Mouse (Mus musculus): ENCODE measurements around the gene Hsd17b11. TPM values are rescaled to one million over a fixed set of nuclear protein-coding genes. Genes with fewer than 3 reads are reported as not detected.
"Not testable (repeated sequence)": the region's sequence is repeated elsewhere in the genome, so short reads cannot be mapped to it uniquely, and the experiment has no call there.

The Hsd17b11 gene
- polyA plus RNA-seq, 1 experiment from 2014 or later, result 1.2 TPM

- Histone ChIP-seq H3K9me3 (no peaks in the 10 kb centered on the region), H3K4me1 (replicated peaks) (no peaks in the 10 kb centered on the region), H3K36me3 (no peaks in the 10 kb centered on the region), H3K4me3 (no peak overlapping the region), H3K27ac (no peak overlapping the region), H3K27me3 (ENCODE audit: insufficient read depth, poor library complexity, severe bottlenecking) (no peaks in the 10 kb centered on the region)
- WGBS, result 69% methylated on average over 1 of the region's 1 CpGs
- no peak for DNase-seq (ENCODE audit: low spot score)
These were observed 58.7 kb downstream of the Hsd17b11 start for GRCm38 (mm10) chr5:103962935-103963429.

GRCm38 (mm10) chr5:103954638-103955037, 67.1 kb downstream of the Hsd17b11 start:
- Histone ChIP-seq H3K9me3 (no peaks in the 10 kb centered on the region), H3K27me3 (ENCODE audit: insufficient read depth, poor library complexity, severe bottlenecking) (no peaks in the 10 kb centered on the region), H3K36me3 (no peaks in the 10 kb centered on the region), H3K4me3 (no peak overlapping the region), H3K4me1 (replicated peaks) (no peaks in the 10 kb centered on the region), H3K27ac (no peak overlapping the region)
- no peak for DNase-seq (ENCODE audit: low spot score)
- 85% methylated on average over 5 of the region's 5 CpGs for WGBS

GRCm38 (mm10) chr5:103953135-103954083, 68.3 kb downstream of the Hsd17b11 start:
- Histone ChIP-seq H3K4me1 (replicated peaks) (no peaks in the 10 kb centered on the region), H3K9me3 (no peaks in the 10 kb centered on the region), H3K27me3 (ENCODE audit: insufficient read depth, poor library complexity, severe bottlenecking) (no peaks in the 10 kb centered on the region), H3K4me3 (no peak overlapping the region), H3K36me3 (no peaks in the 10 kb centered on the region), H3K27ac (no peak overlapping the region)
- no peak for DNase-seq (ENCODE audit: low spot score)
- 90% methylated on average over 10 of the region's 10 CpGs for WGBS

- H3K27me3 ChIP-seq (ENCODE audit: insufficient read depth, poor library complexity, severe bottlenecking); H3K4me3 ChIP-seq; H3K36me3 ChIP-seq; DNase-seq (ENCODE audit: low spot score); H3K9me3 ChIP-seq; H3K27ac ChIP-seq; H3K4me1 ChIP-seq (replicated peaks): not testable (repeated sequence)
- WGBS, result 95% methylated on average over 15 of the region's 15 CpGs
These were observed 71.6 kb downstream of the Hsd17b11 start for GRCm38 (mm10) chr5:103950138-103950537.

GRCm38 (mm10) chr5:103943183-103943582, 78.5 kb downstream of the Hsd17b11 start:
- no peak overlapping the region for H3K4me3 ChIP-seq
- peaks cover 38% of the 10 kb centered on the region for H3K4me1 ChIP-seq (replicated peaks)
- no peaks in the 10 kb centered on the region for H3K36me3 ChIP-seq
- peaks cover 19% of the 10 kb centered on the region; the same call in 1 of the 2 replicates for H3K27me3 ChIP-seq (ENCODE audit: insufficient read depth, poor library complexity, severe bottlenecking)
- WGBS, result 60% methylated on average over 6 of the region's 6 CpGs
- no peak overlapping the region for H3K27ac ChIP-seq
- no peak for DNase-seq (ENCODE audit: low spot score)
- H3K9me3 ChIP-seq, result no peaks in the 10 kb centered on the region

GRCm38 (mm10) chr5:103939856-103940255, 81.9 kb downstream of the Hsd17b11 start:
- DNase-seq (ENCODE audit: low spot score), result no peak
- H3K4me3 ChIP-seq, result no peak overlapping the region
- H3K27ac ChIP-seq, result no peak overlapping the region
- peaks cover 19% of the 10 kb centered on the region; the same call in 1 of the 2 replicates for H3K27me3 ChIP-seq (ENCODE audit: insufficient read depth, poor library complexity, severe bottlenecking)
- H3K9me3 ChIP-seq, result no peaks in the 10 kb centered on the region
- peaks cover 55% of the 10 kb centered on the region for H3K4me1 ChIP-seq (replicated peaks)
- 85% methylated on average over 1 of the region's 1 CpGs for WGBS
- H3K36me3 ChIP-seq, result no peaks in the 10 kb centered on the region

Other genes starting within 250 kb of the Hsd17b11 start
- gene Klhl8, start 110.7 kb downstream of the Hsd17b11 start, polyA plus RNA-seq (2016; fragmentation: Nextera tagmentation; extraction: Ambion mirVana), result 12.7 and 12.8 TPM in 2 replicates
- gene Hsd17b13, start 44.5 kb downstream of the Hsd17b11 start, polyA plus RNA-seq (2016; fragmentation: Nextera tagmentation; extraction: Ambion mirVana), result not detected in 2 replicates
- gene Nudt9, start 24.4 kb upstream of the Hsd17b11 start, polyA plus RNA-seq (2016; fragmentation: Nextera tagmentation; extraction: Ambion mirVana), result 68.9 and 75.8 TPM in 2 replicates
- not detected in 2 replicates for gene Gm17660, start 55.7 kb upstream of the Hsd17b11 start, polyA plus RNA-seq (2016; fragmentation: Nextera tagmentation; extraction: Ambion mirVana)
- gene Sparcl1, start 91.8 kb upstream of the Hsd17b11 start, polyA plus RNA-seq (2016; fragmentation: Nextera tagmentation; extraction: Ambion mirVana), result 40.6 and 45.9 TPM in 2 replicates
- not detected in 2 replicates for gene Dspp, start 148.8 kb upstream of the Hsd17b11 start, polyA plus RNA-seq (2016; fragmentation: Nextera tagmentation; extraction: Ambion mirVana)
- 0.35 and 0.41 TPM in 2 replicates for gene Dmp1, start 180.7 kb upstream of the Hsd17b11 start, polyA plus RNA-seq (2016; fragmentation: Nextera tagmentation; extraction: Ambion mirVana)